ENCODE assay signal across 10 mouse cellular contexts in genomic region chr11:120988410-120988809, GRCm38 (mm10). TPM values are rescaled to one million over a fixed set of nuclear protein-coding genes. Genes with fewer than 3 reads are reported as not detected.
DNase-seq lines count a peak whose midpoint lies in the region; ATAC-seq lines count a peak whose summit lies in the region.
"Had no signal": no experiment of that assay in that cellular context is flagged by ENCODE, and none has a peak within 500 bp of the region (broad histone marks: within the 10 kb centered on the region; RNA-seq: fewer than 3 reads in every experiment).

No protein-coding gene starts in this region.

- DNase-seq in lung, postnatal 25 days (ENCODE audit: low spot score): no peak
- no peak for DNase-seq in left cerebral cortex, adult 8-10 months (ENCODE audit: low spot score in 2 of 2)
- DNase-seq in left cerebral cortex, adult 18-20 months (ENCODE audit: low spot score in 2 of 2): no peak
- DNase-seq: cerebellum, adult 9-11 months had no signal

- no peak overlapping the region for H3K27ac ChIP-seq in lung, embryonic 15.5 days
- H3K27ac ChIP-seq in forebrain, embryonic 13.5 days: no peak overlapping the region
- no peak overlapping the region for H3K27ac ChIP-seq in limb, embryonic 13.5 days
- no peak overlapping the region for H3K27ac ChIP-seq in stomach, embryonic 14.5 days (ENCODE audit: low read length)
- H3K27ac ChIP-seq: macrophage had no signal

- no peaks in the 10 kb centered on the region for H3K9me3 ChIP-seq in lung, embryonic 15.5 days
- H3K9me3 ChIP-seq in forebrain, embryonic 13.5 days (replicated peaks): no peaks in the 10 kb centered on the region
- no peaks in the 10 kb centered on the region for H3K9me3 ChIP-seq in limb, embryonic 13.5 days
- no peaks in the 10 kb centered on the region for H3K9me3 ChIP-seq in stomach, embryonic 14.5 days (ENCODE audit: control insufficient read depth, low read depth, low read length)

- no peak for ATAC-seq in lung, embryonic 15.5 days (ENCODE audit: borderline replicate concordance, extremely low read depth, low FRiP score, low TSS enrichment)
- no peak for ATAC-seq in forebrain, embryonic 13.5 days
- ATAC-seq in limb, embryonic 13.5 days (ENCODE audit: low FRiP score, low read depth): no peak
- no peak for ATAC-seq in stomach, embryonic 14.5 days (ENCODE audit: insufficient number of reproducible peaks, insufficient read depth, low FRiP score, low read depth)

- H3K4me2 ChIP-seq in lung, embryonic 15.5 days: peak overlapping the region; percentile 63
- H3K4me2 ChIP-seq in forebrain, embryonic 13.5 days: peak overlapping the region; percentile 94
- H3K4me2 ChIP-seq in limb, embryonic 13.5 days (replicated peaks): peak overlapping the region; percentile 83
- H3K4me2 ChIP-seq in stomach, embryonic 14.5 days (replicated peaks; ENCODE audit: low read depth, low read length): peak overlapping the region; percentile 94; the same call in 1 of the 2 replicates

- H3K27me3 ChIP-seq in lung, embryonic 15.5 days: no peaks in the 10 kb centered on the region
- no peaks in the 10 kb centered on the region for H3K27me3 ChIP-seq in forebrain, embryonic 13.5 days
- H3K27me3 ChIP-seq in limb, embryonic 13.5 days: no peaks in the 10 kb centered on the region
- H3K27me3 ChIP-seq in stomach, embryonic 14.5 days (ENCODE audit: control insufficient read depth, insufficient read depth, low read length): no peaks in the 10 kb centered on the region

- H3K4me3 ChIP-seq in lung, embryonic 15.5 days: no peak overlapping the region
- 0 out of 2 replicates have a peak overlapping the region, but pooled peaks have one; percentile 100 for H3K4me3 ChIP-seq in forebrain, embryonic 13.5 days
- H3K4me3 ChIP-seq in limb, embryonic 13.5 days: peak overlapping the region; percentile 97; the same call in 1 of the 2 replicates
- 0 out of 2 replicates have a peak overlapping the region, but pooled peaks have one; percentile 99 for H3K4me3 ChIP-seq in stomach, embryonic 14.5 days (ENCODE audit: low read depth, low read length)

- H3K36me3 ChIP-seq in lung, embryonic 15.5 days: peaks cover 17% of the 10 kb centered on the region
- H3K36me3 ChIP-seq in forebrain, embryonic 13.5 days (ENCODE audit: poor library complexity, severe bottlenecking): peaks cover 28% of the 10 kb centered on the region
- H3K36me3 ChIP-seq in limb, embryonic 13.5 days: peaks cover 34% of the 10 kb centered on the region
- H3K36me3 ChIP-seq in stomach, embryonic 14.5 days (ENCODE audit: control insufficient read depth, insufficient read depth, low read length): peaks cover 28% of the 10 kb centered on the region

- H3K4me1 ChIP-seq in lung, embryonic 15.5 days: peaks cover 37% of the 10 kb centered on the region
- peaks cover 51% of the 10 kb centered on the region for H3K4me1 ChIP-seq in forebrain, embryonic 13.5 days
- H3K4me1 ChIP-seq in limb, embryonic 13.5 days: peaks cover 44% of the 10 kb centered on the region
- H3K4me1 ChIP-seq in stomach, embryonic 14.5 days (ENCODE audit: control insufficient read depth, insufficient read depth, low read length): peaks cover 27% of the 10 kb centered on the region; the same call in 1 of the 2 replicates

- H3K9ac ChIP-seq in lung, embryonic 15.5 days: no peak overlapping the region
- H3K9ac ChIP-seq in forebrain, embryonic 13.5 days: peak overlapping the region; percentile 100; the same call in 1 of the 2 replicates
- peak overlapping the region; percentile 100 for H3K9ac ChIP-seq in limb, embryonic 13.5 days
- no peak overlapping the region for H3K9ac ChIP-seq in stomach, embryonic 14.5 days (replicated peaks; ENCODE audit: low read depth, low read length)

- 71% methylated on average over 4 of the region's 4 CpGs for WGBS in lung, embryonic 15.5 days
- 77% methylated on average over 4 of the region's 4 CpGs for WGBS in forebrain, embryonic 13.5 days
- WGBS in limb, embryonic 13.5 days: 84% methylated on average over 4 of the region's 4 CpGs
- WGBS in stomach, embryonic 14.5 days: 78% methylated on average over 4 of the region's 4 CpGs

RNA-seq across cellular contexts. Expression of gene Csnk1d, which starts 2.7 kb away (rescaled TPM):
- polyA plus RNA-seq in lung, embryonic 15.5 days (2015; fragmentation: Nextera tagmentation; extraction: Ambion mirVana): 132 and 133 TPM in 2 replicates
- polyA plus RNA-seq in forebrain, embryonic 13.5 days (2015; fragmentation: Nextera tagmentation; extraction: Ambion mirVana): 122 and 139 TPM in 2 replicates
- polyA plus RNA-seq in limb, embryonic 13.5 days (2015; fragmentation: Nextera tagmentation; extraction: Ambion mirVana): 133 and 136 TPM in 2 replicates
- polyA plus RNA-seq in stomach, embryonic 14.5 days (2014; fragmentation: Nextera tagmentation; extraction: Ambion mirVana): 70.4 and 70.6 TPM in 2 replicates
- 100 to 1,000 TPM; 112 to 116 (median 113) TPM for total RNA-seq in left cerebral cortex, adult 8-10 months (2022)
- 100 to 1,000 TPM; 117 to 135 TPM for total RNA-seq in left cerebral cortex, adult 18-20 months (2021)

RNA-seq across cellular contexts. Expression of gene Slc16a3, which starts 40.1 kb away (rescaled TPM):
- 67.1 and 73.0 TPM in 2 replicates for polyA plus RNA-seq in lung, embryonic 15.5 days (2015; fragmentation: Nextera tagmentation; extraction: Ambion mirVana)
- polyA plus RNA-seq in forebrain, embryonic 13.5 days (2015; fragmentation: Nextera tagmentation; extraction: Ambion mirVana): 15.7 and 18.7 TPM in 2 replicates
- polyA plus RNA-seq in limb, embryonic 13.5 days (2015; fragmentation: Nextera tagmentation; extraction: Ambion mirVana): 84.1 and 94.1 TPM in 2 replicates
- polyA plus RNA-seq in stomach, embryonic 14.5 days (2014; fragmentation: Nextera tagmentation; extraction: Ambion mirVana): 24.1 and 32.9 TPM in 2 replicates
- total RNA-seq in left cerebral cortex, adult 8-10 months (2022): 1 to 10 TPM; 3.9 to 9.3 (median 7.8) TPM
- total RNA-seq in left cerebral cortex, adult 18-20 months (2021): 1 to 10 TPM; 3.9 to 4.0 TPM

RNA-seq across cellular contexts. Expression of gene Cd7, which starts 50.8 kb away (rescaled TPM):
- 0.65 and 1.5 TPM in 2 replicates for polyA plus RNA-seq in lung, embryonic 15.5 days (2015; fragmentation: Nextera tagmentation; extraction: Ambion mirVana)
- not detected in 2 replicates for polyA plus RNA-seq in forebrain, embryonic 13.5 days (2015; fragmentation: Nextera tagmentation; extraction: Ambion mirVana)
- 0.46 TPM in 1 of 2 replicates, not detected in the other for polyA plus RNA-seq in limb, embryonic 13.5 days (2015; fragmentation: Nextera tagmentation; extraction: Ambion mirVana)
- polyA plus RNA-seq in stomach, embryonic 14.5 days (2014; fragmentation: Nextera tagmentation; extraction: Ambion mirVana): 1.5 and 2.1 TPM in 2 replicates
- 1 to 10 TPM; 1.3 to 2.7 (median 1.4) TPM for total RNA-seq in left cerebral cortex, adult 8-10 months (2022)
- total RNA-seq in left cerebral cortex, adult 18-20 months (2021): 1 to 10 TPM; 1.1 to 2.2 TPM
- total RNA-seq: gastrocnemius, postnatal 4 days had no signal

RNA-seq across cellular contexts. Expression of gene Ccdc57, which starts 55.7 kb away (rescaled TPM):
- polyA plus RNA-seq in lung, embryonic 15.5 days (2015; fragmentation: Nextera tagmentation; extraction: Ambion mirVana): 6.6 and 6.8 TPM in 2 replicates
- polyA plus RNA-seq in forebrain, embryonic 13.5 days (2015; fragmentation: Nextera tagmentation; extraction: Ambion mirVana): 5.6 and 6.9 TPM in 2 replicates
- 6.4 TPM in 2 replicates for polyA plus RNA-seq in limb, embryonic 13.5 days (2015; fragmentation: Nextera tagmentation; extraction: Ambion mirVana)
- polyA plus RNA-seq in stomach, embryonic 14.5 days (2014; fragmentation: Nextera tagmentation; extraction: Ambion mirVana): 5.6 and 6.5 TPM in 2 replicates
- total RNA-seq in left cerebral cortex, adult 8-10 months (2022): 1 to 10 TPM; 8.4 to 9.8 (median 9.0) TPM
- total RNA-seq in left cerebral cortex, adult 18-20 months (2021): 1 to 10 TPM; 7.2 to 9.3 TPM

Comparison
In these comparisons a context has a peak if more than half of its experiments do, and no peak if none do; other contexts are left out.
1. H3K9ac ChIP-seq: peak in forebrain, embryonic 13.5 days (single experiment) and limb, embryonic 13.5 days (single experiment); none in lung, embryonic 15.5 days (single experiment) and stomach, embryonic 14.5 days (single experiment).
2. Peak in every context shown above with its lines, with median percentiles within 50 percentile points of each other: H3K4me2 ChIP-seq.